Mouse (Mus musculus): ENCODE measurements around the gene Acap2. TPM values are rescaled to one million over a fixed set of nuclear protein-coding genes. Genes with fewer than 3 reads are reported as not detected.

The Acap2 gene
- total RNA-seq, 4 experiments from 2014 or later = 117 to 144 (median 132) TPM

DNA sequence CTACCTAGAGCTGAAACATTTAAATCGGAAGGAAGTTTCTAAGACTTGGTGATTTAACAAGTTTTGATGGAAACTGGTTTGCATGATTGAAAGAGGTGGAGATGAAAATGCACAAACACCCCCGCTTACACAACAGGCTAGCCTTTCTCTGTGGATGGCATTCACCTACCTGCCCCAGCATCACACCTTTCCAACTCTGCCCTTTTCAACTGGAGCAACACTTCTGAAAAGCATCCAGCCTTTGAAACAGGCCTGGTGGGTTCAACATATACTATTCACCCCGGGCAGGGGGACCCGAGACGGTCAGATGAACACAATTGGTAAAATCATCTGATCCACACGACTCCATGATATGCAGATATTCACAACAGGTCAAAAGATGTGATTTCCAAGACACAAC is 119.2 kb downstream of the Acap2 start:
- no peak for DNase-seq (ENCODE audit: low spot score in 2 of 2)

DNA sequence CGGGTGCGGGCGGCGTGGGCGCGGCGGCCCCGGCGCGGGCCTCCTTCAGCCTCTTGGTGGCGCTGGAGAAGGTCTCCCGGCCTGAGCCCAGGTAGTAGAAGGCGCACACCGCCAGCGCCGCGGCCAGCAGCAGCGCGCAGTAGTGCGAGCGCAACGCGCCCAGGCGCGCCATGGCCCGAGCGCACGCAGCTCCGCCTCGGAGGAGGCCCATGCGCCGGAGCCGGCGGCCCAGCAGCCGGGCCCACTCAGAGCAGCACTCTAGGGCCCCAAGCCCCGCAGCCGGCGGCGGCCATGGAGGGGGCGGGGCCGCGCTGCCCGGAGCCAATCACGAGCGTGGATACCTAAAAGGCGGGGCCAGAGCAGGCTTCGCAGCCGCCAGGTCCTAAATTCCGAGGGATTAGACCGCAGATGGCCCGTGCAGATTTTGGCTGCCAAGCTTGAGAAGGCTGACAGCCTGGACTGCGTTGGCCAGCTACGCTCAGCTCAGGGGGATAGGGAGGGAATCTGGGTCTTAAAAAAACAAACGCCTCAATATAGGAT is 119.8 kb downstream of the Acap2 start, which contains the start of gene Xxylt1:
Gene Xxylt1, minus strand, starts transcription at position 308 of the 540 bp plus-strand sequence.
- DNase-seq (ENCODE audit: low spot score in 2 of 2) = peak; percentile 91 to 96

GRCm38 (mm10) chr16:31080573-31081051 is 120.4 kb downstream of the Acap2 start:
- peak in 1 of 2 experiments; percentile 46 for DNase-seq (ENCODE audit: low spot score in 2 of 2)

DNA sequence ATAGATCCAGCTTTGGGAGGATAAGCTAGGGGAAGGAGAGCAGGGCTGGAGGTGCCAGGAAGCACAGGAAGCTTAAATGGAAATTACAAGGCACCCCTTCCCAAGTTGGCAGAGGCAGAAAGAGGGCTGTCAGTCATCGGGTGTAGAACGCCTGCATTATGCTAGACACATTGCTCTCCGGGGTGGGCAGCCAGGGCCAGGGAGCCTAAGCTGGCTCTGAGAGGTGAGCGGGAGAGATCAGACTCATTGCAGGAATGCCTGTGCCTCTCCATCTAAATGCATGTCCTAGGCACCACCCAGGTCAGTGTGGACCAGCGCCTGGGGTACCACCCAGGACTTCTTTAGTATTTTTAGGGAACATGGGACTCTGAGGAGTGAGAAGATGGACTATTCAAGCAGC is 123.6 kb downstream of the Acap2 start:
- DNase-seq (ENCODE audit: low spot score in 2 of 2) = no peak

DNA sequence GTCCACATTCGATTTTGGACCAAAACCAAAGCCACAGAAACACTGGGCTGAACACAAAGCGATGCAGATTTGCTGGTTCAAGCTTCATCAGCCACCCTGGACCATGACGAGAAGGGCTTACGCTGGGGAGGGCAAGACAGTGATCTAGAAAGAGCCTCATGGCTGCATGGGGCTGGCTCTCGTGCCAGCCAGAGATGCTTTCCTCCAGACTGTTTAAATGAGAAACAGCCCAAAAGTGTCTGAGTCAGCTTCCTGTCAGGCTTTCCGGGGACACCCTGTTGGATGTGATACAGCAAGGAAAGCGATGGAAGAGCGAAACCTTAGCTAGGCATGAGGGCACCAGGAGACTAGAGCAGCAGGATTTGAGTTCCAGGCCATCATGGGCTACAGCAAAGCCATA is 124.6 kb downstream of the Acap2 start:
- DNase-seq (ENCODE audit: low spot score in 2 of 2) = no peak

GRCm38 (mm10) chr16:31074324-31074908 is 126.6 kb downstream of the Acap2 start:
- DNase-seq (ENCODE audit: low spot score in 2 of 2) = no peak

GRCm38 (mm10) chr16:31071731-31072130 is 129.3 kb downstream of the Acap2 start:
- no peak for DNase-seq (ENCODE audit: low spot score in 2 of 2)

DNA sequence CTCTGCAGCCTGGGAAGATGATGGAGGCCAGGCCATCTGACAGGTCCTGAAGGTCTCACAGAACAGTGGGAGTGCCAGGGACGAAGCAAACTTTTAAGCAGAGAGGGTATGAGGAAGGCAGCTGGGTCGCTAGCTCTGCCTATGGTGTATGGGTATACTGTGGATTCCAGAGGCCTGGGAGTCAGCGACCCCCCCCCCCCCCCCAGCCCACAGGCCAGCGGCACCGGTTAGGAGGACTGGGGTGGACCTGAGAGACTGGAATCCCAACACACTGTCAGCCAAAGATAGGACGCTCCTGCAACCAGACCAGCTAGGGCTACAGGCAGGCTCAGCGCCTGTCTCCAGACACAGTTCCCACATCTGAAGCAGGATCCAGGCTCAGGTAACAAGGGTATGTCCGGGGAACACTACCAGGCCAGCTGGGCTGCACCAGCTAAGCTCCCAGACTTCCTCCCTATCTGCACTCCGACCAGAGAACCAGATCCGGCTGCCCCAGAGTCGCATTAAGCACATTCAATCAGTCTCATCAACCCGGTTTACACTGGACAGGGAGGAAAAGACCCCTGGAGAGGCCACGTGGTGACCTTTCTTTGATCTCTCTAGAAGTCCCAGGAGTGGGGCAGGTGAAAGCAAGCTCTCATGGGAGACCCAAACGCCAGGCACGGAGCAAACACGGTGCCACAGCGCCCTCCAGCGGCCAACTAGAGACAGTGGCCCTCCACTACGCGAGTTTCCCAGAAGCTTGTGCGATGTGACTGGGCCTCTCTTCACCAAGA is 130.5 kb downstream of the Acap2 start:
- peak; percentile 72 to 84 for DNase-seq (ENCODE audit: low spot score in 2 of 2)

GRCm38 (mm10) chr16:31069211-31070166 is 131.6 kb downstream of the Acap2 start:
- DNase-seq (ENCODE audit: low spot score in 2 of 2) = no peak

DNA sequence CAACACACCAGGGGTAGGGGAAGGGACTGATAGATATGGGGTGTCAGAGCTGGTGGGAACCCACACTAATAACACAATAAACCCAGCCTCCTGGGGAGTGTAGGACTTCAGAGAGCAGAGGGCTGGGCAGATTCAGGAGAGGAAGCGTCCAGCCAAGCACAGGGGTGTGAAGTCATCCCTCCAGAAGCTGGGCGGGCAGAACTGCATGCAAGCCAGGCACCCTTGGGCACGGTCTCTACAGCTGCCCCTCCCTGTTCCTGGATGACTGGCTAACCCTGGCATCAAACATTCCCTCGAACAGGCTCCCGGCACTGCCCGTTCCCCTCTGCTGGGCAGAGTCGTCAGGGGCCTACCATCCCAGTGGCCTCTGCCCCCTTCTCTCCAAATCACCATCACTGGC is 132.8 kb downstream of the Acap2 start:
- DNase-seq (ENCODE audit: low spot score in 2 of 2) = no peak

GRCm38 (mm10) chr16:31066344-31067098 is 134.5 kb downstream of the Acap2 start:
- no peak for DNase-seq (ENCODE audit: low spot score in 2 of 2)

- DNase-seq (ENCODE audit: low spot score in 2 of 2) = no peak
Observed at GRCm38 (mm10) chr16:31064782-31065181, 136.3 kb downstream of the Acap2 start.

- no peak for DNase-seq (ENCODE audit: low spot score in 2 of 2)
Observed at GRCm38 (mm10) chr16:31062918-31063317, 138.1 kb downstream of the Acap2 start.

- no peak for DNase-seq (ENCODE audit: low spot score in 2 of 2)
Observed at GRCm38 (mm10) chr16:31061246-31061880, 139.7 kb downstream of the Acap2 start.

DNA sequence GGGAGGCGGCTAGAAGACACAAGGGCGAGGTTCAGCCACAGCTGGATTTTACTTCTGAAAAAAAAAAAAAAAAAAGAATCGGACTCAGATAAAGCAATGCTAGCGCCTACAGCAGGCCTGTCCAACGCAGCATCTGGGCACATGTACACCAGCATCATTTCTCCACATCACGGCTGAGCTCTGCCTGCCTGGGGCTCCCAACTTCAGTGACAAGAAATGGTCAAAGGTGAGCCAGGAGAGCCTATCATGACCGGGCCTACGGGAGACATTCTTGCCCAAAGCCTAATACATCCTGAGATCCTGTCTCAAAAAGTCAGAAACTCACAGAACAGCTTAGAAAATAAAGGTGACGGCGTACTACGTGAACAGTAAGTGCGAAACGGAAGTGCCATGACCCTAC is 140.3 kb downstream of the Acap2 start:
- DNase-seq (ENCODE audit: low spot score in 2 of 2) = no peak

- DNase-seq (ENCODE audit: low spot score in 2 of 2) = no peak
Observed at GRCm38 (mm10) chr16:31060226-31060625, 140.8 kb downstream of the Acap2 start.

- DNase-seq (ENCODE audit: low spot score in 2 of 2) = no peak
Observed at GRCm38 (mm10) chr16:31059730-31060129, 141.3 kb downstream of the Acap2 start.

DNA sequence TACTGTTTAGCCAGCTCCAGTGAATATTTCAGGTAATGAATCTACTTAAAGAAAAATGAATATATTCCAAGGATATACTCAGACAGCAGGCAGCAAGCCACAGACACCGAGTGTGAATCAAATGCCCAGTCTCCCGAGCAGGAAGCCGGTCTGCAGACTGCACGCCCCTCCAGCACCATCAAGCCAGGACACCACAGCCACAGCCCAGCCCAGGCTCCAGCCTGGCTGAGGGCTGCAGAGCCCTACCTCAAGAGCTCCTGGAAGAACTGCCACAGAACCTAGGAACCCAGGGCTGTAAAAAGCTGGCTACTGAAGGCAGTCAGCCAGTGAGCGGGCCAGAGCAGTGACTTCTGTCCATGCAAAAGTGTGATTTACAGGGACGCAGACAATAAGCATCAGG is 148.2 kb downstream of the Acap2 start:
- DNase-seq (ENCODE audit: low spot score in 2 of 2) = no peak

DNA sequence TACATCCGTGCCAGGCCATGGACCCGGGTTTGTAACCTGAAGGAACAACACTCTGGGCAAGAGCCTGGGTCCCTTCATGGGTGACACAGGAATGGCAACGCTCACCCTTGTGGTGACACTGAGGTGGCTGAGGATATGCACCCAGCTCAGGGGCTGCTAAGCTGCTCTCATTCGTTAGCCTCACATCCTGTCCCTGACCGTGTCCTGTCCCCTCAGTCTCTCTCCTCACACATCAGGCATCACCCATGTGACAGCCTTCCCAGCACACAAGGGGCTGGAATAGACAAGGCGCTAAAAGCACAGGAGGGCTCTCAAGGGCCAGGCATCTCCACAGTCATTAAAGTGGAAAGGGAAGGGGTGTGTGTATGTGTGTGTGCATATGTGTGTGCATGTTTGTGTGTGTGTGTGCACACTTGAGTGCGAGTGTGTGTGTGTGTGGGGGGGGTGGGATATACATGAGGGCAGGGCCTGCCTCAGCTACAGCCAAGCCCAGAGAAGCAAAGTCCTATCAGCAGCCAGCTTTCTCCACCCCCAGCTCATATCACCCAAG is 148.8 kb downstream of the Acap2 start:
- no peak for DNase-seq (ENCODE audit: low spot score in 2 of 2)

DNA sequence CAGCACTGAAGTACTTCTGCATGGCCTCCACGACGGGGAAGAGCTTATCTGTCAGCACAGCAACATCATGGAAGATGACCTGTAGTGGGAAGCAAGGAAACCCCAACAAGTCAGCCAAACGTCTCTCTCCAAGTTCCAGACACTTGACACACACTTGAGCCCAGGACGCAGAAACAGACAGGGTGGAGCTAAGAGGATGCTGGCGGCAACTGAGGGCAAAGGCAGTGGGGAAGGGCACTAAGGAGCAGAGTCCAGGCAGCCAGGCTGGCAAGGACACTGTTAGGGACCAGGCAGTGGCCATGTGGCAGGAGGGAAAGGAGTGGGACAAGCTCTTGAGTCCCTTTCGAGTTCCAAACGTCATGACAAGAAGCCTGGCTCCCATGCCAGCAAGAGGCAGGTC is 150.3 kb downstream of the Acap2 start:
- DNase-seq (ENCODE audit: low spot score in 2 of 2) = no peak
